Comparison of ENCODE assay signal across 9 mouse cellular contexts in the genomic region with DNA sequence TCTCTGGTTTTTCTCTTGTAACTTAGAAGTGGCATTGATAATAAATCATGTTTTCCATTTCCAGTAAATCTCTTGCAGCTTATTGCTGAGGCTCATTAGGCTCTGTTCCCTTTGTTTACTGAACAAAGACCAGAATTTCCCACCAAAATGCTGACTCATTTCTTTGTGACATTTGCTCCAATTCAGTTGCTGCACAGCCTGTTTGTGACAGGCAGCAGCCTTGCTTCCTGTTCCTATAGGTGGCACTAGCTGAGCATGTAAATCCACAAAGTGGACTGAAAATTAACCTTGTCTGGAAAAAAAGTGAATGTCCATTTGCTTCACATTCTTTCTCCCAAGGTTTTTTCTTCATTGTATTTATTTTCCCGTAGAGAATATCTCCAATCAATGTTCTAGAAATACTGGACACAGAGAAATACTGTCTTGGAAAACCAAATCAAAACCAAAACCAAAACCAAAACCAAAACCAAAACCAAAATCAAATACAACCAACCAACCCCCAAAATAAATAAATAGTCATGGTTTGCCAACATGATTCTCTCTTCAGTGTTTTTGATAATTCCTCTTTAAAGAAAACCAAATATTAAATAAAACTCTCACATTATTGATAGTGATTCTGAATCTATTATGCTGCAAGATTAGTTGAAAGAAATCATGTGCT. TPM values are rescaled to one million over a fixed set of nuclear protein-coding genes. Genes with fewer than 3 reads are reported as not detected.
DNase-seq lines count a peak whose midpoint lies in the region; ATAC-seq and TF ChIP-seq lines count a peak whose summit lies in the region.
"Had no signal": no experiment of that assay in that cellular context is flagged by ENCODE, and none has a peak within 500 bp of the region (broad histone marks: within the 10 kb centered on the region; RNA-seq: fewer than 3 reads in every experiment).

No protein-coding gene starts in this region.

- no peak for DNase-seq in gastrocnemius, adult 2 months
- no peak for DNase-seq in gastrocnemius, adult 18-20 months (ENCODE audit: low spot score)
- peak; percentile 29 to 40 for DNase-seq in right cerebral cortex, adult 2 months (ENCODE audit: low spot score in 2 of 2)
- no peak for DNase-seq in right cerebral cortex, postnatal 25 days
- DNase-seq in lung, postnatal 10 days, result peak; percentile 14
- DNase-seq in gastrocnemius, adult 8-10 months (ENCODE audit: low spot score in 2 of 2), result no peak

- no peaks in the 10 kb centered on the region; the same call in 1 of the 2 replicates for H3K4me1 ChIP-seq in bone marrow, adult 2 months (ENCODE audit: control insufficient read depth, insufficient read depth, low read length)

- intact Hi-C loops in gastrocnemius, adult 2 months (cut with DNase I), result no loop called here

- peak; percentile 30 for TF ChIP-seq CTCF in gastrocnemius, adult 2 months (IDR thresholded peaks at IDR 0.05)
- 0 out of 2 replicates have a peak, but pooled peaks have one; percentile 11 for TF ChIP-seq CTCF in bone marrow, adult 2 months (IDR thresholded peaks at IDR 0.05; ENCODE audit: control insufficient read depth, insufficient read depth, low read length)

- WGBS in bone marrow, adult 2 months, result 55% methylated on average over 1 of the region's 1 CpGs

- H3K27ac ChIP-seq in gastrocnemius, adult 2 months, result no peak overlapping the region
- H3K27ac ChIP-seq in bone marrow, adult 2 months (ENCODE audit: control insufficient read depth, insufficient read depth, low read depth, low read length, poor library complexity), result no peak overlapping the region

- H3K4me3 ChIP-seq in gastrocnemius, adult 2 months, result no peak overlapping the region
- no peak overlapping the region for H3K4me3 ChIP-seq in bone marrow, adult 2 months (replicated peaks; ENCODE audit: control insufficient read depth, low read depth, low read length)

- ATAC-seq in hematopoietic stem cell, adult 5-6 weeks (replicated peaks in 1 of 2; ENCODE audit: insufficient read depth in 1 of 2, low FRiP score in 2 of 2, low TSS enrichment in 1 of 2, low read depth in 1 of 2, poor library complexity in 2 of 2, severe bottlenecking in 2 of 2), result peak; percentile 93 to 95

- TF ChIP-seq POLR2A in bone marrow, adult 2 months (IDR thresholded peaks at IDR 0.05; ENCODE audit: borderline replicate concordance, control insufficient read depth, low read depth, low read length), result no peak

RNA-seq across cellular contexts. Expression of gene Ghitm, which starts 30.3 kb away (rescaled TPM):
- 100 to 1,000 TPM; 416 to 464 TPM for total RNA-seq in gastrocnemius, adult 2 months (2021)
- total RNA-seq in gastrocnemius, adult 18-20 months (2021), result 100 to 1,000 TPM; 422 to 501 TPM
- polyA plus RNA-seq in bone marrow, adult 2 months (2011; ENCODE audit: insufficient read depth, insufficient read length, low replicate concordance, missing spikeins), result 81.5 and 95.7 TPM in 2 replicates
- 107 and 160 TPM in 2 replicates for total RNA-seq in hematopoietic stem cell, adult 5-6 weeks (2017)
- total RNA-seq in gastrocnemius, adult 8-10 months (2022), result 100 to 1,000 TPM; 395 to 493 (median 424) TPM

RNA-seq across cellular contexts. Expression of gene 2610528A11Rik, which starts 51.6 kb away (rescaled TPM):
- total RNA-seq in gastrocnemius, adult 2 months (2021), result under 1 TPM; 0.48 to 0.92 TPM
- 1 to 10 TPM in 1 of 2 experiments, under 1 TPM in 1; 0.34 to 1.0 TPM for total RNA-seq in gastrocnemius, adult 18-20 months (2021)
- not detected in 2 replicates for polyA plus RNA-seq in bone marrow, adult 2 months (2011; ENCODE audit: insufficient read depth, insufficient read length, low replicate concordance, missing spikeins)
- 0.40 and 1.1 TPM in 2 replicates for total RNA-seq in hematopoietic stem cell, adult 5-6 weeks (2017)
- 1 to 10 TPM in 1 of 4 experiments, under 1 TPM in 3; 0.54 to 1.1 (median 0.69) TPM for total RNA-seq in gastrocnemius, adult 8-10 months (2022)
- total RNA-seq: neutrophil, adult 5-6 weeks had no signal

Comparison
In these comparisons a context has a peak if more than half of its experiments do, and no peak if none do; other contexts are left out.
1. DNase-seq: peak in right cerebral cortex, adult 2 months (2 of 2) and lung, postnatal 10 days (single experiment); none in gastrocnemius, adult 2 months (single experiment), gastrocnemius, adult 18-20 months (single experiment), right cerebral cortex, postnatal 25 days (single experiment) and gastrocnemius, adult 8-10 months (0 of 2).